Mouse (Mus musculus): ENCODE results near the gene Bmpr1a. TPM values are rescaled to one million over a fixed set of nuclear protein-coding genes. Genes with fewer than 3 reads are reported as not detected.

Bmpr1a gene
- polyA plus RNA-seq, 1 experiment from 2014 or later = 25.5 TPM

- H3K27me3 ChIP-seq = no peaks in the 10 kb centered on the region
- H3K36me3 ChIP-seq (ENCODE audit: poor library complexity, severe bottlenecking) = no peaks in the 10 kb centered on the region
- H3K4me2 ChIP-seq = no peak overlapping the region
- H3K4me3 ChIP-seq = no peak overlapping the region
- no peak overlapping the region for H3K9ac ChIP-seq
- peaks cover 29% of the 10 kb centered on the region for H3K4me1 ChIP-seq
- 53% methylated on average over 6 of the region's 6 CpGs for WGBS
- peak; percentile 68 for ATAC-seq
- H3K27ac ChIP-seq = peak overlapping the region; percentile 33; the same call in 1 of the 2 replicates
- H3K9me3 ChIP-seq (replicated peaks) = no peaks in the 10 kb centered on the region
Observed at GRCm38 (mm10) chr14:34483469-34484341, 19.4 kb downstream of the Bmpr1a start.

GRCm38 (mm10) chr14:34471591-34471990, 31.6 kb downstream of the Bmpr1a start:
- H3K4me2 ChIP-seq = no peak overlapping the region
- no peaks in the 10 kb centered on the region for H3K27me3 ChIP-seq
- H3K4me3 ChIP-seq = no peak overlapping the region
- no peaks in the 10 kb centered on the region for H3K4me1 ChIP-seq
- no peaks in the 10 kb centered on the region for H3K36me3 ChIP-seq (ENCODE audit: poor library complexity, severe bottlenecking)
- no peak overlapping the region for H3K27ac ChIP-seq
- H3K9me3 ChIP-seq (replicated peaks) = no peaks in the 10 kb centered on the region
- H3K9ac ChIP-seq = no peak overlapping the region
- no peak for ATAC-seq

- Histone ChIP-seq H3K9me3 (replicated peaks) (no peaks in the 10 kb centered on the region), H3K4me2 (no peak overlapping the region), H3K36me3 (ENCODE audit: poor library complexity, severe bottlenecking) (no peaks in the 10 kb centered on the region), H3K27me3 (no peaks in the 10 kb centered on the region), H3K4me1 (no peaks in the 10 kb centered on the region), H3K9ac (no peak overlapping the region), H3K4me3 (no peak overlapping the region), H3K27ac (no peak overlapping the region)
- 59% methylated on average over 3 of the region's 3 CpGs for WGBS
- 0 out of 2 replicates have a peak, but pooled peaks have one; percentile 19 for ATAC-seq
Observed at GRCm38 (mm10) chr14:34466291-34466690, 36.9 kb downstream of the Bmpr1a start.

GRCm38 (mm10) chr14:34459386-34459785, 43.8 kb downstream of the Bmpr1a start:
- Histone ChIP-seq H3K4me1 (peaks cover 9% of the 10 kb centered on the region), H3K9ac (no peak overlapping the region), H3K27ac (no peak overlapping the region), H3K9me3 (replicated peaks) (no peaks in the 10 kb centered on the region), H3K4me2 (no peak overlapping the region), H3K36me3 (ENCODE audit: poor library complexity, severe bottlenecking) (peaks cover 6% of the 10 kb centered on the region; the same call in 1 of the 2 replicates), H3K27me3 (no peaks in the 10 kb centered on the region), H3K4me3 (no peak overlapping the region)
- WGBS = 87% methylated on average over 2 of the region's 2 CpGs
- no peak for ATAC-seq

GRCm38 (mm10) chr14:34458880-34459279, 44.3 kb downstream of the Bmpr1a start:
- H3K9ac ChIP-seq = no peak overlapping the region
- no peak overlapping the region for H3K4me3 ChIP-seq
- H3K36me3 ChIP-seq (ENCODE audit: poor library complexity, severe bottlenecking) = peaks cover 6% of the 10 kb centered on the region; the same call in 1 of the 2 replicates
- peaks cover 14% of the 10 kb centered on the region for H3K4me1 ChIP-seq
- WGBS = 83% methylated on average over 1 of the region's 1 CpGs
- H3K4me2 ChIP-seq = no peak overlapping the region
- H3K27me3 ChIP-seq = no peaks in the 10 kb centered on the region
- peak; percentile 67 for ATAC-seq
- no peaks in the 10 kb centered on the region for H3K9me3 ChIP-seq (replicated peaks)
- no peak overlapping the region for H3K27ac ChIP-seq

- peaks cover 6% of the 10 kb centered on the region; the same call in 1 of the 2 replicates for H3K36me3 ChIP-seq (ENCODE audit: poor library complexity, severe bottlenecking)
- H3K9ac ChIP-seq = no peak overlapping the region
- H3K27ac ChIP-seq = peak overlapping the region; percentile 74
- H3K4me2 ChIP-seq = peak overlapping the region; percentile 38
- H3K4me3 ChIP-seq = no peak overlapping the region
- 36% methylated on average over 3 of the region's 3 CpGs for WGBS
- no peak for ATAC-seq
- no peaks in the 10 kb centered on the region for H3K9me3 ChIP-seq (replicated peaks)
- H3K4me1 ChIP-seq = peaks cover 22% of the 10 kb centered on the region
- no peaks in the 10 kb centered on the region for H3K27me3 ChIP-seq
Observed at GRCm38 (mm10) chr14:34454282-34454681, 48.9 kb downstream of the Bmpr1a start.

GRCm38 (mm10) chr14:34453648-34454047, 49.5 kb downstream of the Bmpr1a start:
- Histone ChIP-seq H3K4me2 (peak overlapping the region; percentile 38), H3K9ac (peak overlapping the region; percentile 27; the same call in 1 of the 2 replicates)
- WGBS = 4% methylated on average over 6 of the region's 6 CpGs

GRCm38 (mm10) chr14:34451872-34452271, 51.3 kb downstream of the Bmpr1a start:
- no peak overlapping the region for H3K27ac ChIP-seq
- no peak; the same call in 1 of the 2 replicates for ATAC-seq
- no peak overlapping the region for H3K4me2 ChIP-seq
- no peak overlapping the region for H3K4me3 ChIP-seq
- no peaks in the 10 kb centered on the region for H3K9me3 ChIP-seq (replicated peaks)
- peaks cover 22% of the 10 kb centered on the region for H3K4me1 ChIP-seq
- H3K27me3 ChIP-seq = no peaks in the 10 kb centered on the region
- H3K9ac ChIP-seq = no peak overlapping the region
- H3K36me3 ChIP-seq (ENCODE audit: poor library complexity, severe bottlenecking) = peaks cover 10% of the 10 kb centered on the region

More at GRCm38 (mm10) chr14:34453648-34454047, 49.5 kb downstream of the Bmpr1a start:
- Histone ChIP-seq H3K4me1 (peaks cover 22% of the 10 kb centered on the region), H3K36me3 (ENCODE audit: poor library complexity, severe bottlenecking) (peaks cover 6% of the 10 kb centered on the region; the same call in 1 of the 2 replicates), H3K9me3 (replicated peaks) (no peaks in the 10 kb centered on the region), H3K4me3 (no peak overlapping the region), H3K27me3 (no peaks in the 10 kb centered on the region), H3K27ac (peak overlapping the region; percentile 74)
- ATAC-seq = peak; percentile 74; the same call in 1 of the 2 replicates

- Histone ChIP-seq H3K4me3 (no peak overlapping the region), H3K27ac (no peak overlapping the region), H3K9ac (no peak overlapping the region), H3K36me3 (ENCODE audit: poor library complexity, severe bottlenecking) (peaks cover 15% of the 10 kb centered on the region), H3K9me3 (replicated peaks) (no peaks in the 10 kb centered on the region), H3K4me1 (peaks cover 22% of the 10 kb centered on the region), H3K4me2 (no peak overlapping the region), H3K27me3 (no peaks in the 10 kb centered on the region)
- 95% methylated on average over 5 of the region's 5 CpGs for WGBS
- ATAC-seq = no peak
Observed at GRCm38 (mm10) chr14:34450451-34450850, 52.7 kb downstream of the Bmpr1a start.

- no peak for ATAC-seq
- H3K36me3 ChIP-seq (ENCODE audit: poor library complexity, severe bottlenecking) = peaks cover 18% of the 10 kb centered on the region
- no peak overlapping the region for H3K4me2 ChIP-seq
- no peak overlapping the region for H3K9ac ChIP-seq
- WGBS = 80% methylated on average over 9 of the region's 9 CpGs
- peaks cover 17% of the 10 kb centered on the region for H3K4me1 ChIP-seq
- H3K27me3 ChIP-seq = no peaks in the 10 kb centered on the region
- H3K9me3 ChIP-seq (replicated peaks) = no peaks in the 10 kb centered on the region
- no peak overlapping the region for H3K27ac ChIP-seq
- no peak overlapping the region for H3K4me3 ChIP-seq
Observed at GRCm38 (mm10) chr14:34449807-34450206, 53.3 kb downstream of the Bmpr1a start.

GRCm38 (mm10) chr14:34448398-34448797, 54.7 kb downstream of the Bmpr1a start:
- no peak for ATAC-seq
- Histone ChIP-seq H3K36me3 (ENCODE audit: poor library complexity, severe bottlenecking) (peaks cover 18% of the 10 kb centered on the region), H3K4me2 (no peak overlapping the region)

GRCm38 (mm10) chr14:34447659-34448058, 55.5 kb downstream of the Bmpr1a start:
- H3K4me3 ChIP-seq = no peak overlapping the region
- H3K9ac ChIP-seq = no peak overlapping the region
- H3K4me2 ChIP-seq = no peak overlapping the region
- WGBS = 83% methylated on average over 4 of the region's 4 CpGs
- ATAC-seq = no peak
- no peaks in the 10 kb centered on the region for H3K27me3 ChIP-seq
- H3K9me3 ChIP-seq (replicated peaks) = no peaks in the 10 kb centered on the region
- H3K36me3 ChIP-seq (ENCODE audit: poor library complexity, severe bottlenecking) = peaks cover 24% of the 10 kb centered on the region
- H3K4me1 ChIP-seq = peaks cover 3% of the 10 kb centered on the region; the same call in 1 of the 2 replicates
- no peak overlapping the region for H3K27ac ChIP-seq

More at GRCm38 (mm10) chr14:34448398-34448797, 54.7 kb downstream of the Bmpr1a start:
- no peak overlapping the region for H3K4me3 ChIP-seq
- H3K4me1 ChIP-seq = peaks cover 6% of the 10 kb centered on the region
- H3K27ac ChIP-seq = no peak overlapping the region
- H3K9ac ChIP-seq = no peak overlapping the region
- no peaks in the 10 kb centered on the region for H3K9me3 ChIP-seq (replicated peaks)
- no peaks in the 10 kb centered on the region for H3K27me3 ChIP-seq
